Mouse (Mus musculus) stomach, postnatal 0 days (tissue): ENCODE results near the gene Irf2bpl. TPM values are rescaled to one million over a fixed set of nuclear protein-coding genes. Genes with fewer than 3 reads are reported as not detected.

Experiments
- ATAC-seq: fragments of 200-750 bp; cut with Nextera tagmentation; 2 replicates; pipeline ENCODE4 v1.8.0; 2017; ENCODE audit not compliant: low FRiP score, low TSS enrichment
- DNase-seq: peaks from one replicate; pipeline ENCODE4 v3.0.0-alpha.2; 2016; ENCODE audit warnings: low spot score
- H3K27ac ChIP-seq: fragments of 300-500 bp; sonication (generic); replicated peaks from 2 replicates; pipeline ENCODE4 v1.5.1; 2014; ENCODE audit warnings: mild to moderate bottlenecking, control low read depth
- H3K27me3 ChIP-seq: fragments of 300-500 bp; sonication (generic); 2 replicates; pipeline ENCODE4 v1.6.1; 2014; ENCODE audit warnings: low read length; ENCODE audit not compliant: control insufficient read depth, insufficient read depth
- H3K36me3 ChIP-seq: fragments of 300-500 bp; sonication (generic); 2 replicates; pipeline ENCODE4 v1.6.1; 2014; ENCODE audit warnings: low read length, mixed read lengths; ENCODE audit not compliant: control insufficient read depth, insufficient read depth
- H3K4me1 ChIP-seq: fragments of 300-500 bp; sonication (generic); replicated peaks from 2 replicates; pipeline ENCODE4 v1.6.1; 2014; ENCODE audit warnings: antibody characterized with exemption; ENCODE audit not compliant: control insufficient read depth, insufficient read depth
- H3K4me2 ChIP-seq: fragments of 300-500 bp; sonication (generic); replicated peaks from 2 replicates; pipeline ENCODE4 v1.6.1; 2014; ENCODE audit warnings: low read depth, mild to moderate bottlenecking, control low read depth, moderate library complexity
- H3K4me3 ChIP-seq: fragments of 300-500 bp; sonication (generic); 2 replicates; pipeline ENCODE4 v1.5.1; 2014; ENCODE audit warnings: low read depth, low read length, control low read depth
- H3K9ac ChIP-seq: fragments of 300-500 bp; sonication (generic); 2 replicates; pipeline ENCODE4 v1.6.1; 2014; ENCODE audit warnings: mild to moderate bottlenecking, low read length, control low read depth, mixed read lengths
- H3K9me3 ChIP-seq: fragments of 300-500 bp; sonication (generic); 2 replicates; pipeline ENCODE4 v1.6.1; 2016; ENCODE audit warnings: low read length; ENCODE audit not compliant: control insufficient read depth
- CTCF ChIP-seq: IDR thresholded peaks from 2 replicates; pipeline ENCODE4 v1.5.1; 2016; ENCODE audit warnings: antibody characterized with exemption, low read depth, mild to moderate bottlenecking, moderate library complexity
- EP300 ChIP-seq: optimal IDR thresholded peaks from 2 replicates; pipeline ENCODE3; 2016; ENCODE audit warnings: antibody characterized with exemption
- WGBS: fragments of 180-500 bp; shearing (Covaris S2); extraction: QIAGEN DNeasy Blood & Tissue Kit; methylation state at CpG from one replicate; pipeline ENCODE4 v1.1.7; 2014; 5-methylcytosine and 5-hydroxymethylcytosine counted together
- polyA plus RNA-seq: library from polyadenylated mRNA; unstranded; fragments of >200 nt; fragmentation: Nextera tagmentation; extraction: Ambion mirVana; gene quantifications from 2 replicates; pipeline ENCODE4 v1.2.1, GENCODE M21; 2015

The Irf2bpl gene
- polyA plus RNA-seq, 1 experiment from 2014 or later: 19.1 TPM

- no peak overlapping the region for H3K9ac ChIP-seq
- no peak overlapping the region for H3K4me2 ChIP-seq
- peak overlapping the region; percentile 25; the same call in 1 of the 2 replicates for H3K27ac ChIP-seq
- DNase-seq (no peak), ATAC-seq (no peak)
- no peaks in the 10 kb centered on the region for H3K36me3 ChIP-seq
- H3K9me3 ChIP-seq: no peaks in the 10 kb centered on the region
- TF ChIP-seq CTCF: no peak
- TF ChIP-seq EP300: no peak
- 45% methylated on average over 2 of the region's 2 CpGs for WGBS
- H3K4me3 ChIP-seq: no peak overlapping the region
- no peaks in the 10 kb centered on the region for H3K27me3 ChIP-seq
- H3K4me1 ChIP-seq: peaks cover 2% of the 10 kb centered on the region; the same call in 1 of the 2 replicates
Observed at GRCm38 (mm10) chr12:86914351-86914750, 29.8 kb upstream of the Irf2bpl start.

- no peak overlapping the region for H3K4me2 ChIP-seq
- ATAC-seq (0 out of 2 replicates have a peak, but pooled peaks have one; percentile 32), DNase-seq (no peak)
- 10% methylated on average over 22 of the region's 22 CpGs for WGBS
- H3K9ac ChIP-seq: no peak overlapping the region
- H3K27me3 ChIP-seq: no peaks in the 10 kb centered on the region
- no peak for TF ChIP-seq CTCF
- TF ChIP-seq EP300: no peak
- no peaks in the 10 kb centered on the region for H3K9me3 ChIP-seq
- no peaks in the 10 kb centered on the region for H3K36me3 ChIP-seq
- 0 out of 2 replicates have a peak, but pooled peaks cover 2% of the 10 kb centered on the region for H3K4me1 ChIP-seq
- no peak overlapping the region for H3K27ac ChIP-seq
- no peak overlapping the region for H3K4me3 ChIP-seq
Observed at GRCm38 (mm10) chr12:86912335-86913093, 27.9 kb upstream of the Irf2bpl start.

GRCm38 (mm10) chr12:86911482-86911931 is 26.9 kb upstream of the Irf2bpl start:
- WGBS: 71% methylated on average over 10 of the region's 10 CpGs
- H3K9me3 ChIP-seq: no peaks in the 10 kb centered on the region
- H3K27me3 ChIP-seq: no peaks in the 10 kb centered on the region
- no peak overlapping the region for H3K27ac ChIP-seq
- ATAC-seq (no peak), DNase-seq (no peak)
- 0 out of 2 replicates have a peak, but pooled peaks cover 2% of the 10 kb centered on the region for H3K4me1 ChIP-seq
- H3K4me2 ChIP-seq: no peak overlapping the region
- no peak overlapping the region for H3K4me3 ChIP-seq
- no peaks in the 10 kb centered on the region for H3K36me3 ChIP-seq
- TF ChIP-seq CTCF (no peak), EP300 (no peak)
- no peak overlapping the region for H3K9ac ChIP-seq

- Histone ChIP-seq H3K9ac (no peak overlapping the region), H3K4me1 (no peaks in the 10 kb centered on the region), H3K4me3 (no peak overlapping the region), H3K36me3 (no peaks in the 10 kb centered on the region), H3K4me2 (no peak overlapping the region), H3K27me3 (no peaks in the 10 kb centered on the region), H3K9me3 (no peaks in the 10 kb centered on the region), H3K27ac (no peak overlapping the region)
- WGBS: 2% methylated on average over 15 of the region's 15 CpGs
- TF ChIP-seq CTCF (peak; percentile 86), EP300 (no peak)
- ATAC-seq: peak; percentile 71
- DNase-seq: peak; percentile 89
Observed at GRCm38 (mm10) chr12:86906395-86906794, 21.8 kb upstream of the Irf2bpl start.

- WGBS: 54% methylated on average over 7 of the region's 7 CpGs
- ATAC-seq: peak; percentile 14; the same call in 1 of the 2 replicates
- no peak overlapping the region for H3K4me2 ChIP-seq
Observed at GRCm38 (mm10) chr12:86905876-86906275, 21.3 kb upstream of the Irf2bpl start.

GRCm38 (mm10) chr12:86905203-86905602 is 20.6 kb upstream of the Irf2bpl start:
- Histone ChIP-seq H3K27ac (no peak overlapping the region), H3K9me3 (no peaks in the 10 kb centered on the region), H3K27me3 (no peaks in the 10 kb centered on the region), H3K4me3 (no peak overlapping the region), H3K36me3 (no peaks in the 10 kb centered on the region), H3K4me2 (no peak overlapping the region), H3K4me1 (0 out of 2 replicates have a peak, but pooled peaks cover 5% of the 10 kb centered on the region), H3K9ac (no peak overlapping the region)
- 22% methylated on average over 4 of the region's 4 CpGs for WGBS
- TF ChIP-seq EP300: no peak
- TF ChIP-seq CTCF: peak; percentile 88
- DNase-seq (peak; percentile 40), ATAC-seq (peak; percentile 51; the same call in 1 of the 2 replicates)

More at GRCm38 (mm10) chr12:86905876-86906275, 21.3 kb upstream of the Irf2bpl start:
- no peaks in the 10 kb centered on the region for H3K9me3 ChIP-seq
- TF ChIP-seq CTCF (no peak), EP300 (no peak)
- 0 out of 2 replicates have a peak, but pooled peaks cover 1% of the 10 kb centered on the region for H3K4me1 ChIP-seq
- no peak overlapping the region for H3K27ac ChIP-seq
- H3K9ac ChIP-seq: no peak overlapping the region
- no peak overlapping the region for H3K4me3 ChIP-seq
- no peak for DNase-seq
- no peaks in the 10 kb centered on the region for H3K27me3 ChIP-seq
- no peaks in the 10 kb centered on the region for H3K36me3 ChIP-seq
